ENCODE assay signal across 12 mouse cellular contexts in genomic region chr10:115099890-115100580, GRCm38 (mm10).
A peak's percentile ranks its signal among the peaks of the same experiment; 100 is the strongest.
DNase-seq lines count a peak whose midpoint lies in the region; ATAC-seq and TF ChIP-seq lines count a peak whose summit lies in the region.
"Had no signal": no experiment of that assay in that cellular context is flagged by ENCODE, and none has a peak within 500 bp of the region (broad histone marks: within the 10 kb centered on the region; RNA-seq: fewer than 3 reads in every experiment).

No protein-coding gene starts in this region.

- no peak for TF ChIP-seq CTCF in heart, postnatal 0 days (IDR thresholded peaks at IDR 0.05; ENCODE audit: low read depth)
- TF ChIP-seq CTCF in Patski (IDR thresholded peaks at IDR 0.05): no peak

- DNase-seq in heart, postnatal 0 days (ENCODE audit: low spot score): no peak
- no peak for DNase-seq in heart, postnatal 4 days
- DNase-seq in Patski (ENCODE audit: low read depth, low spot score): no peak
- DNase-seq in cerebellum, adult 11 months: peak; percentile 40
- DNase-seq in urinary bladder, adult 2 months (ENCODE audit: low spot score): no peak
- DNase-seq: kidney, adult 9 months had no signal

- H3K9me3 ChIP-seq in heart, postnatal 0 days (replicated peaks; ENCODE audit: control insufficient read depth, low read length): no peaks in the 10 kb centered on the region
- no peaks in the 10 kb centered on the region for H3K9me3 ChIP-seq in midbrain, embryonic 13.5 days
- H3K9me3 ChIP-seq: hindbrain, embryonic 10.5 days; liver, embryonic 12.5 days had no signal

- in situ Hi-C loops in Patski (cut with MboI; ENCODE audit: low pct_unique_long_range_greater_than_20kb): no loop called here

- H3K36me3 ChIP-seq in heart, postnatal 0 days (replicated peaks; ENCODE audit: control insufficient read depth, insufficient read depth, low read length): no peaks in the 10 kb centered on the region
- no peaks in the 10 kb centered on the region for H3K36me3 ChIP-seq in midbrain, embryonic 13.5 days
- H3K36me3 ChIP-seq: hindbrain, embryonic 10.5 days; liver, embryonic 12.5 days had no signal

- CTCF ChIA-PET in Patski (lab: Charles Lee): no interaction called here

- H3K27me3 ChIP-seq in heart, postnatal 0 days (ENCODE audit: control insufficient read depth, insufficient read depth, low read length): no peaks in the 10 kb centered on the region
- no peaks in the 10 kb centered on the region for H3K27me3 ChIP-seq in Patski
- H3K27me3 ChIP-seq in midbrain, embryonic 13.5 days: no peaks in the 10 kb centered on the region
- H3K27me3 ChIP-seq: liver, embryonic 12.5 days had no signal

- no peak overlapping the region for H3K4me3 ChIP-seq in heart, postnatal 0 days (ENCODE audit: low read depth, low read length)
- H3K4me3 ChIP-seq in midbrain, embryonic 13.5 days (replicated peaks): no peak overlapping the region
- H3K4me3 ChIP-seq: hindbrain, embryonic 10.5 days; liver, embryonic 12.5 days had no signal

- ATAC-seq in heart, postnatal 0 days (ENCODE audit: insufficient read depth, low read depth): peak; percentile 36; the same call in 1 of the 2 replicates
- peak; percentile 72 for ATAC-seq in Patski
- ATAC-seq in megakaryocyte, adult 5-6 weeks (ENCODE audit: poor library complexity, severe bottlenecking): peak; percentile 27; the same call in 1 of the 2 replicates
- no peak for ATAC-seq in midbrain, embryonic 13.5 days
- no peak for ATAC-seq in erythroblast, adult 5-6 weeks (replicated peaks; ENCODE audit: low FRiP score, poor library complexity, severe bottlenecking)
- ATAC-seq: liver, embryonic 12.5 days had no signal

- no peak for TF ChIP-seq EP300 in heart, postnatal 0 days (IDR thresholded peaks at IDR 0.05; ENCODE audit: low read depth)

- H3K4me2 ChIP-seq in heart, postnatal 0 days (ENCODE audit: low read depth, low read length): no peak overlapping the region
- H3K4me2 ChIP-seq in midbrain, embryonic 13.5 days (replicated peaks): no peak overlapping the region
- H3K4me2 ChIP-seq: liver, embryonic 12.5 days had no signal

- no peaks in the 10 kb centered on the region for H3K4me1 ChIP-seq in heart, postnatal 0 days (ENCODE audit: control insufficient read depth, insufficient read depth)
- H3K4me1 ChIP-seq in midbrain, embryonic 13.5 days (replicated peaks): no peaks in the 10 kb centered on the region
- H3K4me1 ChIP-seq: hindbrain, embryonic 10.5 days; liver, embryonic 12.5 days had no signal

- WGBS in heart, postnatal 0 days: 59% methylated on average over 9 of the region's 9 CpGs
- 76% methylated on average over 9 of the region's 9 CpGs for WGBS in midbrain, embryonic 13.5 days

- POLR2A ChIA-PET in Patski (lab: Charles Lee): no interaction called here

- no peak overlapping the region for H3K27ac ChIP-seq in heart, postnatal 0 days (ENCODE audit: low read depth)
- H3K27ac ChIP-seq in midbrain, embryonic 13.5 days: no peak overlapping the region
- H3K27ac ChIP-seq: hindbrain, embryonic 10.5 days; liver, embryonic 12.5 days; stomach, postnatal 0 days had no signal

- no peak overlapping the region for H3K9ac ChIP-seq in heart, postnatal 0 days (replicated peaks; ENCODE audit: low read depth, low read length)
- no peak overlapping the region for H3K9ac ChIP-seq in midbrain, embryonic 13.5 days (replicated peaks)
- H3K9ac ChIP-seq: liver, embryonic 12.5 days had no signal

Comparison
In these comparisons a context has a peak if more than half of its experiments do, and no peak if none do; other contexts are left out.
1. ATAC-seq: peak in heart, postnatal 0 days (single experiment), Patski (single experiment) and megakaryocyte, adult 5-6 weeks (single experiment); none in midbrain, embryonic 13.5 days (single experiment) and erythroblast, adult 5-6 weeks (single experiment).